Mouse (Mus musculus): ENCODE results near the gene Hcar2. TPM values are rescaled to one million over a fixed set of nuclear protein-coding genes. Genes with fewer than 3 reads are reported as not detected.

Gene Hcar2
- total RNA-seq (2014; rRNA removed) (not detected in 2 replicates), polyA plus RNA-seq (2015; fragmentation: Nextera tagmentation; extraction: Ambion mirVana) (not detected in 2 replicates)

DNA sequence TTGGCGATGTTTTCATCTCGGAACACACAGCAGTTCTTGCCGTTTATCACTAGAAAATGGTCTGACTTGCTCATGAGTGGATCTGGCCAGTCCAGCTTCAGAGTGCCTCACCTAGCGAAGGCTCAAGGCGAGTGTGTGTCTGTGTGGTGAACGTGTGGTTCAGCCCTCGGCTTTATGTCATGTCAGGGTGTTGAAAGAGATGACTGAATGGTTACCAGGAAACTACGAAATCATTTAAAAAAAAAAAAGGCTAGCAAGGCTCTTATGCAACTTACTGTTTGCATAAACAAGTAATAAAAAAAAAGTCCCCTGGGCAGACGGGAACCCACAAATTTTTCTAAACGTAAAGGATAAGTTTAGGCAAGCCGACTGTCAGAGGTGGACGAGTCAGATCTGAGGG is at the start of gene Hcar2:
Gene Hcar2 (minus strand): TSS at position 135 of the 400 bp plus-strand sequence.
- H3K4me1 ChIP-seq (ENCODE audit: insufficient read depth), result no peaks in the 10 kb centered on the region
- DNase-seq (no peak), ATAC-seq (no peak)
- no peaks in the 10 kb centered on the region for H3K27me3 ChIP-seq (ENCODE audit: insufficient read depth, low read length)
- no peak within 1 kb of the TSS for H3K4me2 ChIP-seq (ENCODE audit: low read depth)
- H3K36me3 ChIP-seq (ENCODE audit: insufficient read depth), result no peaks in the 10 kb centered on the region
- WGBS, result 80% methylated on average over 12 of the region's 12 CpGs
- no peak for TF ChIP-seq CTCF (IDR thresholded peaks at IDR 0.05; ENCODE audit: low read depth)
- H3K9me3 ChIP-seq (ENCODE audit: low read length), result no peaks in the 10 kb centered on the region
- no peak within 1 kb of the TSS for H3K27ac ChIP-seq (ENCODE audit: low read depth, low read length)
- H3K9ac ChIP-seq, result no peak within 1 kb of the TSS
- H3K4me3 ChIP-seq (ENCODE audit: low read depth, low read length), result no peak within 1 kb of the TSS

DNA sequence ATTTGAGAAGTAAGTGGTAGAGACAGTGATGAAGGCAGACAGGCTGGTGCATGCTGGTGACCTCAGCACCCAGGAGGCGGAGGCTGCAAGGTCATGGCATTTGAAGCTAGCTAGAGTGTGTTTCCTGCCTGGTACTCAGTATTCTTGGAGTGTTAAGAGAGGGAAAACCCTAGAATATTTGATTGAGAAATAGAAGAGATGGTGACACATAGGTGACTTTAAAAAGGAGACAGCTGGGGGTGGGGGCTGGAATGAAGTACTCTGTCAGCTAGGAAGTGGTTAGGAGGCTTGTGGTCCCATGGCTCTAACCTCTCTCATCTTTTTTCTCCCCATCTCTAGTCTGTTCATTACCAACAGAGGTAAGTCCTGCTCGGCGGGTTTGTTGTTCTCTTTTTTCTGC is 49.6 kb upstream of the Hcar2 start:
- no peak overlapping the region for H3K4me2 ChIP-seq (ENCODE audit: low read depth)
- TF ChIP-seq CTCF (IDR thresholded peaks at IDR 0.05; ENCODE audit: low read depth), result no peak
- no peak overlapping the region for H3K9ac ChIP-seq
- no peaks in the 10 kb centered on the region for H3K4me1 ChIP-seq (ENCODE audit: insufficient read depth)
- WGBS, result 91% methylated on average over 3 of the region's 3 CpGs
- H3K27me3 ChIP-seq (ENCODE audit: insufficient read depth, low read length), result no peaks in the 10 kb centered on the region
- DNase-seq (no peak), ATAC-seq (no peak)
- H3K4me3 ChIP-seq (ENCODE audit: low read depth, low read length), result no peak overlapping the region
- H3K9me3 ChIP-seq (ENCODE audit: low read length), result no peaks in the 10 kb centered on the region
- peaks cover 38% of the 10 kb centered on the region for H3K36me3 ChIP-seq (ENCODE audit: insufficient read depth)
- no peak overlapping the region for H3K27ac ChIP-seq (ENCODE audit: low read depth, low read length)

DNA sequence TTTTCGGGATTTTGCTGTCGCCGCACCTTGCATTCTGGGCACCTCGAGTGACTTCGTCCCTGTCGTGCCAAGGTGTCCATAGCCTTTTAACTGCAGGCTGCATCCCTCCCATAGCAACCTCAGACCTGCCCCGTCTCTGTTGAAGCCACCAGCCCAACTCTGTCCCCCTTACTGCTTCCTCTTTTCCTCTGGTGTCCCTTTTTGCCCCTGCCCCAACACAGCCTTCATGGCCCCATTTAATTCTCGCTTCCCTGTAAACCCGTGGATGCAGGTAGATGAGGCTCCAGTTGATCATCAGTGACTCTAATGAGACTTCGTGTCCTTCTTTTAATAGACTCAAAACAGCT is 42.3 kb upstream of the Hcar2 start:
- Histone ChIP-seq H3K4me3 (ENCODE audit: low read depth, low read length) (peak overlapping the region; percentile 64), H3K4me2 (ENCODE audit: low read depth) (peak overlapping the region; percentile 87), H3K9ac (peak overlapping the region; percentile 85), H3K27ac (ENCODE audit: low read depth, low read length) (peak overlapping the region; percentile 79), H3K27me3 (ENCODE audit: insufficient read depth, low read length) (no peaks in the 10 kb centered on the region), H3K4me1 (ENCODE audit: insufficient read depth) (peaks cover 9% of the 10 kb centered on the region; the same call in 1 of the 2 replicates), H3K9me3 (ENCODE audit: low read length) (no peaks in the 10 kb centered on the region), H3K36me3 (ENCODE audit: insufficient read depth) (peaks cover 15% of the 10 kb centered on the region; the same call in 1 of the 2 replicates)
- ATAC-seq (no peak; the same call in 1 of the 2 replicates), DNase-seq (no peak)
- TF ChIP-seq CTCF (IDR thresholded peaks at IDR 0.05; ENCODE audit: low read depth), result no peak
- WGBS, result 5% methylated on average over 10 of the region's 10 CpGs

DNA sequence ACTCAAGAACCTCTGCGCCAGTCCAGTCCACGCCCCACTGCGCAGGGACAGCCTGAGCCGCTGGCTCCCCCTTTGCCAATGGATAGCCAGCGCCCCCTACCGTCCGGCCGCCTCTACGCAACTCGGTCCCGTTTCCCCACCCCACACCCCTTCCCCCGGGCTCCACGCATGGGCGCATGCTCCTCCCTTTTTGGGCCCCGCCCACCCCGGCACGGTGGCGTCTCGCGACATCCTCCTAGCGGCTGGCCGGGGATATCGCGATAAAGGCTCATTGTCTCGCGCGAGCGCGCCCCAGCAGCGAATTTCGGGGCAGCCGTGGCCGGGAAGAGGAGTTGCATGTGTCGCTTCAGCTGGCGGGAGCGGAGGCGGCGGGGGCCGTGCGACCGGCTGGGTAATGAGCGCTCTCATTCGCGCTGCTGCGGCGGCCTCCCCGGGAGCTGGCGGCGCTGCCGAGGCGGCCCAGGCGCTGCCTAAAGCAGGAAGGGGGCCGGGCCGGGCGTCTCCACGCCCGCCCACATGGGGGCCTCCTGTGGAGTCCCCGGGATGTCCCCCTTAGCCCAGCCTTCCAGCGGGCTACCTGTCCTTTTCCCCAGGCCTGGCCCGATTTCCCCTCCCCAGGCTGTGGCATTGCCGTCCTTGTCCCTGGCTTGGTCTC is 41.8 kb upstream of the Hcar2 start, which contains the start of gene Denr:
Gene Denr (plus strand): TSS at position 200 of the 655 bp plus-strand sequence.
- WGBS, result 5% methylated on average over 59 of the region's 61 CpGs

DNA sequence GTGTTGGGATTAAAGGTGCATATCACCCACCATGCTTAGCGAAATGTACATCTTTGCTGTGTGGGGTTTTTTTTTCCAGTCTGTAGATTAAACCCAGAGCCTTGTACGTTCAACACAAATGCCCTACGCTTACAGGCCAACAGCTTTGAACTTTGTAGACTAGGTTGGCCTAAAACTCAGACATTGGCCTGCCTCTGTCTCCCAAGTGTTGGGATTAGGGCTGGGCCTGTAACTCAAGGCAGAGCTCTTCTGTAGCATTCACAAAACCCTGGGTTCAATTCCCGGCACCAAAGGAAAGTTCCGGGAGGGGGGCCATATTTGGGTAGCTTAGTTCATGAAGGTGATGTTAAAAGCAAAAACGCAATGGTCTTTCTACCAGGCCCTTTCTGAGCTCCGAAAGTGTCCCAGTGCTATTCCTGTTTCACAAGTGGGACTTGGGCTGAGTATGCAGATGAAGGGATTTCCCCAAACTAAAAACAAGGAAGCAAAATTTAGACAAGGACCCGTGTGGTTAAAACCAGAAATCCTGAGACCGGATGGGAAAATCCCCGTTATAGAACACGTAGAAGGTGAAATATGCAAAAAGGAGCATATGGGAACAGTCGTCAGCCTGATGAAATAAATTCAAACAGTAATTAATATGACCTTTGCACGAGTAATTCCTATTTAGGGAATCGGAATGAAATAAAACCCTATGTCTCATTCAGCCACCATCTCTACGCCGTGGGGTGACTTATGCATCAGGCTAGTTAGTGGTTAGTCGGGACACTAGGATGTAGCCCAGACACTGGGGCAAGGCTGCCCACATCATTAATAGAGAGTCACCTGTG is 41.1 kb upstream of the Hcar2 start:
- no peak for TF ChIP-seq CTCF (IDR thresholded peaks at IDR 0.05; ENCODE audit: low read depth)
- WGBS, result 67% methylated on average over 17 of the region's 17 CpGs
- ATAC-seq, result no peak
- Histone ChIP-seq H3K9me3 (ENCODE audit: low read length) (no peaks in the 10 kb centered on the region), H3K4me3 (ENCODE audit: low read depth, low read length) (peak overlapping the region; percentile 64), H3K27ac (ENCODE audit: low read depth, low read length) (no peak overlapping the region), H3K9ac (peak overlapping the region; percentile 39), H3K4me2 (ENCODE audit: low read depth) (peak overlapping the region; percentile 87), H3K4me1 (ENCODE audit: insufficient read depth) (peaks cover 9% of the 10 kb centered on the region; the same call in 1 of the 2 replicates), H3K27me3 (ENCODE audit: insufficient read depth, low read length) (no peaks in the 10 kb centered on the region), H3K36me3 (ENCODE audit: insufficient read depth) (peaks cover 15% of the 10 kb centered on the region; the same call in 1 of the 2 replicates)
- no peak for DNase-seq

More for the DNA sequence above, 41.8 kb upstream of the Hcar2 start, which contains the start of gene Denr:
- Histone ChIP-seq H3K9me3 (ENCODE audit: low read length) (no peaks in the 10 kb centered on the region), H3K4me1 (ENCODE audit: insufficient read depth) (peaks cover 9% of the 10 kb centered on the region; the same call in 1 of the 2 replicates), H3K27ac (ENCODE audit: low read depth, low read length) (peak within 1 kb of the TSS; percentile 79), H3K9ac (peak within 1 kb of the TSS; percentile 85), H3K4me3 (ENCODE audit: low read depth, low read length) (peak within 1 kb of the TSS; percentile 64), H3K36me3 (ENCODE audit: insufficient read depth) (peaks cover 15% of the 10 kb centered on the region; the same call in 1 of the 2 replicates), H3K27me3 (ENCODE audit: insufficient read depth, low read length) (no peaks in the 10 kb centered on the region), H3K4me2 (ENCODE audit: low read depth) (peak within 1 kb of the TSS; percentile 87)
- ATAC-seq (peak; percentile 97), DNase-seq (peak; percentile 100)
- peak; percentile 96 for TF ChIP-seq CTCF (IDR thresholded peaks at IDR 0.05; ENCODE audit: low read depth)

DNA sequence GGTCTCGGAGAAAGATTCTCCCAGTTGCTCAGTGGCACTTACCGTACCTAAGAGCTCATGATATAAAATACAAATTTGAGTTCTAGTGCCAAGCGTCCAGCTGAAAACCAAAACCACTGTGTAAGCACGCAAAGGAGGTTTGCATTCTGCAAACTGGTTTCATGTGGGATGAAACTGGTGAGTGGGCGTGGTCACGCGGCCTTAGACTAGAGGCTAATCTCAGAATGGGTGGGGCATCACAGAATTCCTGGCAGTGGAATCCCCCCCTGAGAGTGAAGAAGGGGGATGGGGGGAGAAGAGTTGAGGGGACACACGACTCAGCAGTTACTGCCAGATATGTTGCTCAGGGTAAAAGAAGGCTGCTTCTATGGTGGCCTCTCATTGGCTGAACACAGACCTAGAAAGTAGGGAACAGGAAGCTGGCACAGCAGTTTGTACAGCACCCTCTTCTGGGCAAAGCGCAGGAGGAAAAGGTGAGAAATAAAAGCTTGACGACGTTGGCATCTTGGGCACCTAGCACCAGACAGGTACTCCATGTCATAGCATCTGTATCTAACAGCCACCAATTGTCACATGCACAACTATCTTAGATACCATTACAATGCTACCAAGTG is 38.9 kb upstream of the Hcar2 start:
- H3K27me3 ChIP-seq (ENCODE audit: insufficient read depth, low read length), result no peaks in the 10 kb centered on the region
- no peak for DNase-seq
- peaks cover 10% of the 10 kb centered on the region; the same call in 1 of the 2 replicates for H3K36me3 ChIP-seq (ENCODE audit: insufficient read depth)
- no peak overlapping the region for H3K4me2 ChIP-seq (ENCODE audit: low read depth)
- no peak overlapping the region for H3K27ac ChIP-seq (ENCODE audit: low read depth, low read length)
- peaks cover 9% of the 10 kb centered on the region; the same call in 1 of the 2 replicates for H3K4me1 ChIP-seq (ENCODE audit: insufficient read depth)
- H3K9me3 ChIP-seq (ENCODE audit: low read length), result no peaks in the 10 kb centered on the region
- H3K9ac ChIP-seq, result no peak overlapping the region
- H3K4me3 ChIP-seq (ENCODE audit: low read depth, low read length), result no peak overlapping the region
- ATAC-seq, result no peak
- no peak for TF ChIP-seq CTCF (IDR thresholded peaks at IDR 0.05; ENCODE audit: low read depth)
- WGBS, result 79% methylated on average over 11 of the region's 11 CpGs
